Mouse (Mus musculus) urinary bladder, postnatal 4 days (tissue): ENCODE results near the gene Tbl3.

Experiments used
- DNase-seq, 2 experiments: peaks; one replicate each; pipeline ENCODE4 v3.0.0; 2021 to 2022; ENCODE audit warnings: low spot score in 2 of 2

The Tbl3 gene

GRCm38 (mm10) chr17:24706982-24707800 is at the start of gene Tbl3:
Gene Tbl3, minus strand, starts transcription at chr17:24707660.
- peak; percentile 87 to 94 for DNase-seq

- DNase-seq = no peak
Measured at GRCm38 (mm10) chr17:24752415-24753394, 45.2 kb upstream of the Tbl3 start, which contains the start of gene Hs3st6. Gene Hs3st6, plus strand, starts transcription at chr17:24752988.

- DNase-seq = no peak
Measured at GRCm38 (mm10) chr17:24751528-24751927, 44.1 kb upstream of the Tbl3 start.

- no peak for DNase-seq
Measured at GRCm38 (mm10) chr17:24746986-24747385, 39.5 kb upstream of the Tbl3 start.

- peak; percentile 65 to 86 for DNase-seq
Measured at GRCm38 (mm10) chr17:24745526-24746497, 38.4 kb upstream of the Tbl3 start.

- no peak for DNase-seq
Measured at GRCm38 (mm10) chr17:24744381-24744780, 36.9 kb upstream of the Tbl3 start.

GRCm38 (mm10) chr17:24743896-24744295 is 36.4 kb upstream of the Tbl3 start:
- no peak for DNase-seq

- no peak for DNase-seq
Measured at GRCm38 (mm10) chr17:24742307-24742706, 34.8 kb upstream of the Tbl3 start.

GRCm38 (mm10) chr17:24739926-24740325 is 32.5 kb upstream of the Tbl3 start:
- DNase-seq = no peak

- no peak for DNase-seq
Measured at GRCm38 (mm10) chr17:24738238-24738637, 30.8 kb upstream of the Tbl3 start.

- no peak for DNase-seq
Measured at GRCm38 (mm10) chr17:24737135-24737810, 29.8 kb upstream of the Tbl3 start.

- peak; percentile 95 to 96 for DNase-seq
Measured at GRCm38 (mm10) chr17:24736330-24737051, 29.0 kb upstream of the Tbl3 start, which contains the start of gene Msrb1. Gene Msrb1, plus strand, starts transcription at chr17:24736642.

- no peak for DNase-seq
Measured at GRCm38 (mm10) chr17:24735446-24735845, 28.0 kb upstream of the Tbl3 start.

- no peak for DNase-seq
Measured at GRCm38 (mm10) chr17:24734513-24734912, 27.1 kb upstream of the Tbl3 start.

GRCm38 (mm10) chr17:24733434-24734050 is 26.1 kb upstream of the Tbl3 start:
- DNase-seq = no peak

GRCm38 (mm10) chr17:24732233-24732935 is 24.9 kb upstream of the Tbl3 start:
- no peak for DNase-seq

GRCm38 (mm10) chr17:24730787-24731186 is 23.3 kb upstream of the Tbl3 start:
- DNase-seq = no peak

- no peak for DNase-seq
Measured at GRCm38 (mm10) chr17:24729067-24729466, 21.6 kb upstream of the Tbl3 start.

GRCm38 (mm10) chr17:24728184-24728583 is 20.7 kb upstream of the Tbl3 start:
- no peak for DNase-seq
